Mouse (Mus musculus) c-Kit-positive CD71-positive TER-119-positive erythroid progenitor cells, embryonic 14.5 days (primary cell): ENCODE results near the gene Arnt2.

Source experiments
- DNase-seq: peaks from one replicate; pipeline ENCODE4 v3.0.0-alpha.2; 2013; ENCODE audit warnings: low spot score

Gene Arnt2

DNA sequence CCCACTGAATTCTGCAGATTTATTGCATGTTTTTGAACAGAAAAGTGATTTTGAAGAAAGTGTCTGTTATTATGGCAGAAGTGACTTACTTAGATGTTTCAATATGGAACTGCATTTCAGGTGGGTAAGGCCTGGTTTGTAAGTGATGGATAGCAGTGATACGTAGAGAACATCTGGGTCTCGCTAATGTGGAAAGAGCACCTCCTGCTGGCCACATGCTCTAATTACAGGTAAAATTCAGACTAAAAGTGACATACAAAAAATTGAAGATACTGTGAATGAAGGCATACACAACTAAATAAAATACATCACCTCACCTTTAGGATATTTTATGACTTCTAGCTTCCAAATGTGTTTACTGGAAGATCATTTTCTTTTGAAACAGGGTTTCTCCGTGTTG lies 66.8 kb downstream of the Arnt2 start:
- no peak for DNase-seq

DNA sequence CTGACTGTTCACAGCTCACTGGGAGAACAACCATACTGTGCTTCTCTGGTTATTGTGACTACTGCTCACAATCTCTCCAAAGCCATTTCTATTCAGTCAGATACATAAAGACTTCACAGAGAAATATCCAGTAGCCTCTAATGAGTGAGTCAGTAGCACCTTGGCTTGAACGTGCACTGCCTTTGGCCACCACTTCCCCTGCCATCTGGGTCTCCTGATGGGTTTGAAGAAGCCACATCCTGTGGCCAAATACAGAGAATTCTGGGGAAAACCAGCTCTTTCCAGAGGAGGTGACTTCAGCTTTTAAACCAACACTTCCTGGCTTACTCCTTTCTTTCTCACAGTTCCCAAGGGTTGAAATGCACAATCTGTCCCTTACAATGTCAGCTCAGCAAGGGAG lies 69.0 kb downstream of the Arnt2 start:
- DNase-seq = no peak

DNA sequence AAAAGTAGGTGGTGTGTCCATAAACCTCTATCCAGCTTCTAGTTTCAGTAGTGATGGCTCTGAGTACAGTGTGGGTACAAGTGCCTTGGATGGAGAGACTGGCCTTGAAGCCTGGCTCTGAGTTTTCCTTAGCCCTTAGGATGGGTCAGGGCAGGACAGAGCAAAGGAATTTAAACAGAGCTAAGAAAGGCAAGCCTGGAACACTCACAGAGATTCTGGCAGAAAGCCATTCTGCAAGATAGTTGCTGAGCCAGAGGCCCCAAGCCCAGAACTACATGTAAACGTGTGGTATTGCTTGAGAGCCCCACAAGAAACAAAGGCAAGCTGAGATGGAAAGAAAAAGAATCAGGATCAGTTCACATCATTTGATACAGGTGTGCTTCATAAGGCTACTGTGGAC lies 70.8 kb downstream of the Arnt2 start:
- DNase-seq = no peak

DNA sequence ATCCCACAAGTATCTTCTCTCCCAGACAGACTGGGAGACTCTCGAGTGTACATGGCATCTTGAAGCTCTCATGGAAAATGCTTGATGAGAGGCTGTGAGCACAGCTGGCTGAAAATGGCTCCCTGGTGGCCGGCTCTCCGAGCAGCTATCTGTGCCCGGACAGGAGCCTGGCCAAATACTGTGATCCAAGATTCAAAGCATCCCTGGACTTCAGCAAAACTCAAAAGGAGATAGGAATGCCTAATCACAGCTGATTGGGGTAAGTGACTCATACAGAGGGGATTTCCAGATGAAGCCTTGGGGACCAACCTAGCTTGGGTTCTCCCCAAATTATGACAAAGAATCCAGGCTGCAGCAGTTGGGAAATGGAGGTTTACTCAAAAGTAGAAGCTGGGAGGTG lies 72.2 kb downstream of the Arnt2 start:
- no peak for DNase-seq

GRCm38 (mm10) chr7:84336907-84337306 lies 73.1 kb downstream of the Arnt2 start:
- no peak for DNase-seq

DNA sequence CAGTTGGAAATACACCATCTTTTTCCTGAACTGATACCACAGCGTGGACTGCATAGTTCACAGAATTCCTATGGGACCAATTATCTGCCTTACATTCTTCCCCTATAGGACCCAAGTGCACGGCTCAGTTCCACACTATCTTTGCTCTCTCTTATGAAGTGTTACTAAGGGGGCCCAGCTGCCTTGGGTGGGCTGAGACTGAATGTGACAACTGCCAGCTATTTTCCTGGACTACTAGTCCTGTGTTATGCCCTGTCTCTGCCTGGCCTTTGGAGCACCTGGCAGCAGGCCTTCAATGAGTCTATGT lies 73.4 kb downstream of the Arnt2 start:
- DNase-seq = no peak

DNA sequence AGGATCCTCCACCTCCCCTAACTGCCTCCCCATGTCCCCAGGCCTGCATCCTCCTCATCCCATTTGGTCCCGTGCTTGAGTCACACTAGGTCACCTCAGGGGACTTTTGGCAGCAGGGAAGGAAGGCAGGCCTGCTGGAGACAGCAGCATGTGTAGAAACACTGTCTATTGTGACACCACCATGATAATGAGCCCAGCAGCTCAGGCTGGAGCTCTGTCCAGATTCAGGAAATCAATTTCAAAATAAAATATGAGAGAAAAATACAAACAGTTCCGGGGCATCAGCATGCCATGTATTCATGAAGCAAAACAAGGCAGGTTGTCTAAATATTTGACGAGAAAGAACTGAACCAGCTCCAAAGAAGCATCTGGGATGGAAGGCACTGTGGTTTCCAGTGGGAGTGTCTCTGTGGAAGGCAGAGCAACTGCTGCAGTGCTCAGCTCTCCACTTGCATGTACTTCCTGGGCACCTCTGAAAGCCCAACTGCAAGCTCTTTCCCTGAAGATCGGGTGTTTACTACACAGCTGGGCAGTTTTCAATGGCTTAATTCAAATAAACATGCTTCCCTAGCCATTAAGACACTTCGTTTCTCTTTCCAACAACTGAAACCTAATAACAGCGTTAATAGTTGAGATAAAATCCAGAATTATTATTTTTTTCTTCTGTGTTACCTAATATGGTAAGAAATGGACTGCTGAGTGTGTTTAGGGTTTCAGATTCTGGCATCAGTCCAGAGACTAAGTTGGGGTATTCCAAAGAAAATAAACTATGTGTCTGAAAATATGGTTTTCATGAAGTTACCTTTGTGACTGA lies 74.0 kb downstream of the Arnt2 start:
- no peak for DNase-seq

DNA sequence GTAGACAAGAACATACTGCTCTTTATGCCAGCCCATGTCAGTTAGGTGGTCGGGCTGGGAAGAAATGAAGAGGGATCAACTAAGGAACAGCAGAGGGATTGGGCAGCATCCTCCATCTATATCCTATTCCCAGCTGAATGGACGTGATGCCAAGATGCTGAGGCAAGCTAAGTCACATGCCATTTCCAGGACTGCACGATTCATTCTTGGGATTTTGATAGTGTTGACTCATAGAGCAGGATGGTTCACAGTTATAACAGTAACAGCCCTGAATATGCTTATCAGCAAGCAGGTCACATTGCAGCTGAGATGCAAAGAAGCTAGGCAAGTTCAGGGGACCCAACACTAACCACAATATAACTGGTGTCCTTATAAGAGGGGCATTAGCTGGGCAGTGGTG lies 76.0 kb downstream of the Arnt2 start:
- DNase-seq = no peak

- no peak for DNase-seq
Measured at GRCm38 (mm10) chr7:84332295-84333168, 77.4 kb downstream of the Arnt2 start.

GRCm38 (mm10) chr7:84329174-84329583 lies 80.8 kb downstream of the Arnt2 start:
- no peak for DNase-seq

- no peak for DNase-seq
Measured at GRCm38 (mm10) chr7:84328770-84329169, 81.2 kb downstream of the Arnt2 start.

- DNase-seq = no peak
Measured at GRCm38 (mm10) chr7:84325570-84326328, 84.2 kb downstream of the Arnt2 start.

DNA sequence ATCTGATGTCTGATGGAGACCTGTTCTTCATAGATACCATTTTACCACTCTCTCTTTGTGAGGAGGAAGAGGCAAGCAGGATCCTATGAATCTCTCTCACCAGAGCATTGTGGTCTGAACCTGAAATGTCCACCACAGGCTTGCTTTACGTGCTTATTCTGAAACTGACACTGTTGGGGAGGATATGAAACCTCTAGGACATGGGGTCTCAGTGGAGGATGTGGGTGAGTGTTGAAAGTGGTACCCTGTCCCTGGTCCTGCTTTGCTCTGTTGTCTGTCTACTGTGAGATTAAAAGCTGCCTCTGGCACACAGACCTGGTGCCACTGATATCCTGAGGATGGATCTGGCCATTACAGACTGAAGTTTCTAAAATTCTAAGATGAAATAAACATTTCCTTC lies 88.4 kb downstream of the Arnt2 start:
- DNase-seq = no peak

- no peak for DNase-seq
Measured at GRCm38 (mm10) chr7:84315353-84316003, 94.5 kb downstream of the Arnt2 start.

DNA sequence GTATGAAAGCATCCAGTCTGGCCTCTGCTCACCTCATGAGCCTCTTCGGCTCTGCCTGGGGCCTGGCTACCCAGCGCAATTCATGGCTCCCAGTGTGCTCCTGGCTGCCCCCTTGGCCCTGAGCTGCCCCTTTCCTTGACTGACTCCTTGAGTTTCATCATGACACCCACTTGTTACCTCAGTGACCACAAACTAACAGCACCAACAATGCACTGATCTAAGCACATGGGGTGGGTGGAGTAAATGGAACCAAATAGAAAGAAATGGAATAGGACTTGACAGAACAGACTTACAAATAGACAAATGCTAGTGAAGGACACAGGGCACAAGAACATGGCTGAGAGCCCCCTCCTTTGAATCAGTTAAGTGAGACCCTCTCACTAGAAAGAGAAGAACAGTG lies 95.2 kb downstream of the Arnt2 start:
- no peak for DNase-seq

DNA sequence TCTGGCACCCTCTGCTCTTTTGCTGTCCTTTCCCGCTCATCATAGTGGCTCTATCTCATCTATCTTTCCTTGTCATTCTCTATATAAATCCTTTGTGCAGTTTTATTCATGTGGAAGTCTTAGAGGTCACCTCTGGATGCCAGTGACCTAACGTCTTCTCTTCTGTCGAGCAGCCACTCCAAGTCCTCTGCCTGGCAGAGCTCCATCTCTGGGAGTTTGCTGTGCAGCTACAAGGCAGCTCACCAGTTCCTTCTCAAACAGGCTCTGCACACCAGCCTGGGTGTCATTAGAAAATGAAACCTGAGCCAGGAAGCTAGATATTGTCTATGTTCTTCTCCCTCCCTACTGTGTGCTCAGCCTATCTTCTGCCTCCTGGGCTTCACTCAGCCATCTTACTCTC lies 98.4 kb downstream of the Arnt2 start:
- DNase-seq = no peak

DNA sequence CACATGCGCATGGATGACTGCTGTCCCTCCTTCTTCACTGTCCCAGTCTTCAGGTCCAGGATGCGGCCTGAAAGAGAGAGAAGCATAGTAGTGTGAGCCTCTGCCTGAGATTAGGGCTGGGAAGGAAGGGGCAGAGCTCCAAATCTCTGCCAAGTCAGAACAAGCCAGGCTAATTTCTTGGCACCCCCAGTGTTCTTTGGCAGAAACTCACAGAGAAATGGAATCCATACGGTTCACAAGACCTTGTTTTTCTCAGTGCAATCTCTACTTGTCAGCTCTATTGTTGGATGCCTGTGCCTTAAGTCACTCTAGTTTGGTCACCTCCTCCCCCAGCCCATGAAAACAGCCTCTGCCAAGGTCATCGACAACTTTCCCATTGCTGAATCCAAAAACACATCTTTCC lies 99.1 kb downstream of the Arnt2 start:
- DNase-seq = no peak

DNA sequence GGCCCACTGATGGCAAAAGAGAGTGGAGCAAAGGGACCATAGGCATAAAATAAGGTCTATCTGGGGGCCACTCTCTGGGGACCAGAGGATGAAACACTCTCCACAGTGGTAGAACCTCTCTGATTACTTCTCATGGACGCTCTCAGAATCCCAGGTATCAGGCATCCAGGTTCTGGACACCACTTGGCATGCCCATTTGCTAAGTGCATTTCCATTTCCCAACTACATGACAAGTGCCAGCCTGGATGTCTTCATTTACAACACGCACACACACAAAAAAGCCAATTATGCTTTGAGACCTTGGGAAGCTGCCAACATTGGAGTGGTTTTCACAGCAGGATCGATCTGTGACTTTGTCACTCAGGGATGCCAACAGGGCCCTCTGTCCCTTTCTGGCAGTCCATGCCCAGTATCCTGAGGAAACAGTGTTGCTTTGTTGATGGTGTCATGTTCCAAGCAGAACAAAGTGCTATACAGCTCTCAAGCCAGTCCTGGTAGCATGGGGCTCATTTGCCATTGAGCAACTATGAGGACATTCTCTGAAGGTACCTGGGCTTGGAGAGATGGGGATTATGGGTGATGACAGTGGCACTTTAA lies 102.5 kb downstream of the Arnt2 start:
- no peak for DNase-seq

- DNase-seq = no peak
Measured at GRCm38 (mm10) chr7:84300261-84300660, 109.7 kb downstream of the Arnt2 start.

GRCm38 (mm10) chr7:84299601-84300000 lies 110.4 kb downstream of the Arnt2 start:
- no peak for DNase-seq

GRCm38 (mm10) chr7:84293054-84293453 lies 116.9 kb downstream of the Arnt2 start:
- DNase-seq = no peak

- no peak for DNase-seq
Measured at GRCm38 (mm10) chr7:84287226-84287587, 122.8 kb downstream of the Arnt2 start.
